Comparison of ENCODE assay signal across 23 mouse cellular contexts in genomic region chr4:155861787-155862186, GRCm38 (mm10). TPM values are rescaled to one million over a fixed set of nuclear protein-coding genes. Genes with fewer than 3 reads are reported as not detected.
DNase-seq lines count a peak whose midpoint lies in the region; TF ChIP-seq lines count a peak whose summit lies in the region.
"Had no signal": no experiment of that assay in that cellular context is flagged by ENCODE, and none has a peak within 500 bp of the region (broad histone marks: within the 10 kb centered on the region; RNA-seq: fewer than 3 reads in every experiment).

No protein-coding gene starts in this region.

- no peak overlapping the region for H3ac ChIP-seq in myocyte (ENCODE audit: control insufficient read depth, insufficient read length)

- H3K4me3 ChIP-seq in bone marrow, adult 2 months (replicated peaks; ENCODE audit: control insufficient read depth, low read depth, low read length): no peak overlapping the region
- no peak overlapping the region for H3K4me3 ChIP-seq in myocyte
- H3K4me3 ChIP-seq: erythroblast, embryonic 14.5 days; forebrain, embryonic 13.5 days; heart, embryonic 13.5 days; limb, embryonic 10.5 days; limb, embryonic 15.5 days; megakaryocyte, embryonic 14.5 days; midbrain, embryonic 12.5 days had no signal

- H3K27me3 ChIP-seq in myocyte (ENCODE audit: control insufficient read depth, insufficient read depth, insufficient read length): no peaks in the 10 kb centered on the region
- H3K27me3 ChIP-seq: CH12.LX; forebrain, embryonic 13.5 days; heart, embryonic 13.5 days; limb, embryonic 15.5 days; megakaryocyte, embryonic 14.5 days; midbrain, embryonic 12.5 days had no signal

- DNase-seq in kidney, postnatal 10 days: peak; percentile 7
- no peak for DNase-seq in kidney, postnatal 36 days
- DNase-seq in 416B (ENCODE audit: low read depth): peak; percentile 52
- no peak for DNase-seq in frontal cortex, postnatal 25 days (ENCODE audit: low spot score in 2 of 2)
- DNase-seq: adrenal gland, postnatal 10 days; gastrocnemius, postnatal 36 days; heart, postnatal 10 days; kidney, adult 2 months; layer of hippocampus, adult 9-11 months; lung, adult 2 months; lung, postnatal 10 days; retina, postnatal 1 day; right cerebral cortex, postnatal 14 days had no signal

- peak overlapping the region; percentile 46 for H3K27ac ChIP-seq in bone marrow, adult 2 months (ENCODE audit: control insufficient read depth, insufficient read depth, low read depth, low read length, poor library complexity)
- H3K27ac ChIP-seq: forebrain, embryonic 13.5 days; heart, embryonic 13.5 days; limb, embryonic 10.5 days; limb, embryonic 15.5 days; midbrain, embryonic 12.5 days had no signal

- TF ChIP-seq POLR2A in bone marrow, adult 2 months (IDR thresholded peaks at IDR 0.05; ENCODE audit: borderline replicate concordance, control insufficient read depth, low read depth, low read length): no peak
- TF ChIP-seq POLR2A in myocyte (IDR thresholded peaks at IDR 0.05; ENCODE audit: insufficient read length, low read depth): peak; percentile 33

- no peaks in the 10 kb centered on the region for H3K79me2 ChIP-seq in myocyte (ENCODE audit: control insufficient read depth, insufficient read depth)

- TF ChIP-seq CTCF in bone marrow, adult 2 months (IDR thresholded peaks at IDR 0.05; ENCODE audit: control insufficient read depth, insufficient read depth, low read length): no peak

- peaks cover 4% of the 10 kb centered on the region for H3K36me3 ChIP-seq in myocyte (ENCODE audit: control insufficient read depth, insufficient read depth)

- no peak overlapping the region for H3K4me2 ChIP-seq in myocyte (ENCODE audit: low read depth)
- H3K4me2 ChIP-seq: forebrain, embryonic 13.5 days; heart, embryonic 13.5 days; limb, embryonic 15.5 days; midbrain, embryonic 12.5 days had no signal

- H3K4me1 ChIP-seq in bone marrow, adult 2 months (ENCODE audit: control insufficient read depth, insufficient read depth, low read length): peaks cover 6% of the 10 kb centered on the region
- H3K4me1 ChIP-seq: forebrain, embryonic 13.5 days; heart, embryonic 13.5 days; limb, embryonic 10.5 days; limb, embryonic 15.5 days; midbrain, embryonic 12.5 days had no signal

- 57% methylated on average over 7 of the region's 7 CpGs for WGBS in bone marrow, adult 2 months

TF ChIP-seq in myocyte, 11 proteins besides CTCF, POLR2A, EP300 and RAD21:
- no peak for TF ChIP-seq MYOG (IDR thresholded peaks at IDR 0.05; ENCODE audit: control insufficient read depth in 1 of 3, insufficient read depth in 1 of 3, insufficient read length in 2 of 3, low read depth in 2 of 3)
- no peak for TF ChIP-seq MYOD1 (IDR thresholded peaks at IDR 0.05; ENCODE audit: control insufficient read depth in 1 of 3, insufficient read length in 2 of 3, low read depth in 2 of 3)
- no peak for TF ChIP-seq USF1 (IDR thresholded peaks at IDR 0.05; ENCODE audit: low read depth)
- no peak for TF ChIP-seq E2F4 (IDR thresholded peaks at IDR 0.05; ENCODE audit: insufficient read depth)
- no peak for TF ChIP-seq TCF12 (IDR thresholded peaks at IDR 0.05; ENCODE audit: insufficient read depth, poor library complexity, severe bottlenecking)
- TF ChIP-seq REST (IDR thresholded peaks at IDR 0.05; ENCODE audit: insufficient read depth, insufficient read length): no peak
- no peak for TF ChIP-seq SRF (IDR thresholded peaks at IDR 0.05; ENCODE audit: control insufficient read depth, insufficient read length, low read depth)
- TF ChIP-seq POLR2AphosphoS2 (IDR thresholded peaks at IDR 0.05; ENCODE audit: insufficient read length, low read depth): no peak
- TF ChIP-seq CEBPB (IDR thresholded peaks at IDR 0.05; ENCODE audit: insufficient read depth, poor library complexity, severe bottlenecking): no peak
- no peak for TF ChIP-seq TCF3 (IDR thresholded peaks at IDR 0.05; ENCODE audit: insufficient read length, low read depth)
- no peak for TF ChIP-seq MAX (IDR thresholded peaks at IDR 0.05; ENCODE audit: low read depth)

RNA-seq across cellular contexts. Expression of gene Tas1r3, which starts 1.4 kb away (rescaled TPM):
- 0.42 TPM in 1 of 2 replicates, not detected in the other for polyA plus RNA-seq in bone marrow, adult 2 months (2011; ENCODE audit: insufficient read depth, insufficient read length, low replicate concordance, missing spikeins)
- 0.17 TPM for polyA plus RNA-seq in myocyte (2012; fragmentation: generic; extraction: Trizol)
- polyA plus RNA-seq: erythroblast, embryonic 14.5 days had no signal

RNA-seq across cellular contexts. Expression of gene Cptp, which starts 7.5 kb away (rescaled TPM):
- 2.8 and 5.9 TPM in 2 replicates for polyA plus RNA-seq in bone marrow, adult 2 months (2011; ENCODE audit: insufficient read depth, insufficient read length, low replicate concordance, missing spikeins)
- polyA plus RNA-seq in myocyte (2012; fragmentation: generic; extraction: Trizol): 10.5 TPM

RNA-seq across cellular contexts. Expression of gene Ints11, which starts 7.6 kb away (rescaled TPM):
- 22.2 and 49.5 TPM in 2 replicates for polyA plus RNA-seq in bone marrow, adult 2 months (2011; ENCODE audit: insufficient read depth, insufficient read length, low replicate concordance, missing spikeins)
- 72.1 TPM for polyA plus RNA-seq in myocyte (2012; fragmentation: generic; extraction: Trizol)

RNA-seq across cellular contexts. Expression of gene Dvl1, which starts 14.6 kb away (rescaled TPM):
- polyA plus RNA-seq in bone marrow, adult 2 months (2011; ENCODE audit: insufficient read depth, insufficient read length, low replicate concordance, missing spikeins): 21.0 and 50.2 TPM in 2 replicates
- polyA plus RNA-seq in myocyte (2012; fragmentation: generic; extraction: Trizol): 98.4 TPM

RNA-seq across cellular contexts. Expression of gene Mxra8, which starts 22.3 kb away (rescaled TPM):
- 8.1 and 12.4 TPM in 2 replicates for polyA plus RNA-seq in bone marrow, adult 2 months (2011; ENCODE audit: insufficient read depth, insufficient read length, low replicate concordance, missing spikeins)
- polyA plus RNA-seq in myocyte (2012; fragmentation: generic; extraction: Trizol): 87.5 TPM
- polyA plus RNA-seq: erythroblast, embryonic 14.5 days had no signal

Comparison
In these comparisons a context has a peak if more than half of its experiments do, and no peak if none do; other contexts are left out.
1. DNase-seq: peak in kidney, postnatal 10 days (single experiment) and 416B (single experiment); none in kidney, postnatal 36 days (0 of 2) and frontal cortex, postnatal 25 days (0 of 2).